Mouse (Mus musculus) MEL-GATA-1-ER (cell line): Measurements from ENCODE around the gene Foxd1.

ENCODE experiments used
- DNase-seq: peaks from one replicate; pipeline ENCODE4 v3.0.0-alpha.2; 2012; ENCODE audit warnings: low read depth; ENCODE audit errors: extremely low read depth

Foxd1 gene

GRCm38 (mm10) chr13:98354871-98355558, 973 bp downstream of the Foxd1 start:
- DNase-seq, result no peak

- no peak for DNase-seq
Observed at GRCm38 (mm10) chr13:98355559-98356111, 1.6 kb downstream of the Foxd1 start.

GRCm38 (mm10) chr13:98356176-98356972, 2.3 kb downstream of the Foxd1 start:
- DNase-seq, result no peak

- DNase-seq, result no peak
Observed at GRCm38 (mm10) chr13:98356973-98357425, 3.0 kb downstream of the Foxd1 start.

GRCm38 (mm10) chr13:98357433-98358423, 3.7 kb downstream of the Foxd1 start:
- no peak for DNase-seq

- no peak for DNase-seq
Observed at GRCm38 (mm10) chr13:98358424-98359181, 4.6 kb downstream of the Foxd1 start.

GRCm38 (mm10) chr13:98359337-98359736, 5.3 kb downstream of the Foxd1 start:
- DNase-seq, result no peak

GRCm38 (mm10) chr13:98360391-98360790, 6.3 kb downstream of the Foxd1 start:
- DNase-seq, result no peak

GRCm38 (mm10) chr13:98361161-98361560, 7.1 kb downstream of the Foxd1 start:
- no peak for DNase-seq

- DNase-seq, result no peak
Observed at GRCm38 (mm10) chr13:98363046-98363445, 9.0 kb downstream of the Foxd1 start.

GRCm38 (mm10) chr13:98365081-98365480, 11.0 kb downstream of the Foxd1 start:
- DNase-seq, result no peak

- no peak for DNase-seq
Observed at GRCm38 (mm10) chr13:98365766-98366421, 11.9 kb downstream of the Foxd1 start.

GRCm38 (mm10) chr13:98366469-98367275, 12.6 kb downstream of the Foxd1 start:
- no peak for DNase-seq

GRCm38 (mm10) chr13:98367601-98368000, 13.6 kb downstream of the Foxd1 start:
- DNase-seq, result no peak

- DNase-seq, result no peak
Observed at GRCm38 (mm10) chr13:98369046-98369445, 15.0 kb downstream of the Foxd1 start.

GRCm38 (mm10) chr13:98374560-98374959, 20.5 kb downstream of the Foxd1 start:
- no peak for DNase-seq

GRCm38 (mm10) chr13:98374979-98375378, 20.9 kb downstream of the Foxd1 start:
- no peak for DNase-seq

GRCm38 (mm10) chr13:98377746-98378145, 23.7 kb downstream of the Foxd1 start:
- no peak for DNase-seq

- DNase-seq, result no peak
Observed at GRCm38 (mm10) chr13:98382751-98383150, 28.7 kb downstream of the Foxd1 start.
